Mouse (Mus musculus) small intestine, adult 2 months (tissue): Measurements from ENCODE around the gene Cfap97. TPM values are rescaled to one million over a fixed set of nuclear protein-coding genes. Genes with fewer than 3 reads are reported as not detected.
"Not testable (repeated sequence)": the region's sequence is repeated elsewhere in the genome, so short reads cannot be mapped to it uniquely, and the experiment has no call there.

Source experiments
- H3K27ac ChIP-seq: fragments of 200-500 bp; 2 replicates; pipeline ENCODE4 v1.5.1; 2012; ENCODE audit warnings: low read depth, low read length, control low read depth, inconsistent platforms; ENCODE audit not compliant: insufficient read depth
- H3K27me3 ChIP-seq: fragments of 200-500 bp; 2 replicates; pipeline ENCODE4 v1.6.1; 2012; ENCODE audit warnings: mild to moderate bottlenecking, moderate library complexity, low read length, inconsistent platforms; ENCODE audit not compliant: control insufficient read depth, insufficient read depth
- H3K36me3 ChIP-seq: fragments of 200-500 bp; 2 replicates; pipeline ENCODE4 v1.6.1; 2012; ENCODE audit warnings: mild to moderate bottlenecking, low read length, control low read depth, inconsistent platforms; ENCODE audit not compliant: control insufficient read depth, insufficient read depth
- H3K4me1 ChIP-seq: fragments of 200-500 bp; 2 replicates; pipeline ENCODE4 v1.6.1; 2012; ENCODE audit warnings: low read length, inconsistent platforms, mixed read lengths; ENCODE audit not compliant: control insufficient read depth, insufficient read depth, insufficient read length
- H3K4me3 ChIP-seq: fragments of 200-500 bp; 2 replicates; pipeline ENCODE4 v1.5.1; 2012; ENCODE audit warnings: low read depth, mild to moderate bottlenecking, control low read depth, inconsistent platforms, low read length, moderate library complexity
- CTCF ChIP-seq: fragments of 200-500 bp; IDR thresholded peaks from 2 replicates; pipeline ENCODE4 v1.5.1; 2012; ENCODE audit warnings: low read depth, mild to moderate bottlenecking, control low read depth, inconsistent platforms, low read length, moderate library complexity, mixed read lengths; ENCODE audit not compliant: insufficient replicate concordance, insufficient read length; ENCODE audit errors: extremely low read depth
- POLR2A ChIP-seq: fragments of 200-500 bp; IDR thresholded peaks from 2 replicates; pipeline ENCODE4 v1.6.1; 2012; ENCODE audit warnings: low read depth, mild to moderate bottlenecking, control low read depth, inconsistent platforms, low read length, moderate library complexity
- WGBS: fragments of 180-500 bp; shearing (Covaris S2); methylation state at CpG from one replicate; pipeline ENCODE4 v1.1.7; 2018; 5-methylcytosine and 5-hydroxymethylcytosine counted together
- polyA plus RNA-seq: library from polyadenylated mRNA; depleted of rRNA; stranded (reverse); fragments of >200 nt; gene quantifications from 2 replicates; pipeline ENCODE4 v1.2.3, GENCODE M21; 2012

Cfap97 gene
- polyA plus RNA-seq, 1 experiment = 1.7 TPM

GRCm38 (mm10) chr8:46130426-46130825 lies 21.1 kb upstream of the Cfap97 start:
- TF ChIP-seq CTCF (no peak), POLR2A (no peak)
- Histone ChIP-seq H3K36me3 (peaks cover 3% of the 10 kb centered on the region), H3K27me3 (no peaks in the 10 kb centered on the region), H3K27ac (peak overlapping the region; percentile 79), H3K4me3 (no peak overlapping the region), H3K4me1 (peaks cover 11% of the 10 kb centered on the region)
- WGBS = 33% methylated on average over 2 of the region's 2 CpGs

GRCm38 (mm10) chr8:46135546-46135945 lies 16.0 kb upstream of the Cfap97 start:
- H3K4me3 ChIP-seq, H3K27me3 ChIP-seq, H3K27ac ChIP-seq, H3K36me3 ChIP-seq: not testable (repeated sequence)
- H3K4me1 ChIP-seq = peaks cover 13% of the 10 kb centered on the region; the same call in 1 of the 2 replicates
- 93% methylated on average over 2 of the region's 2 CpGs for WGBS

- WGBS = 94% methylated on average over 1 of the region's 1 CpGs
Measured at GRCm38 (mm10) chr8:46137336-46137735, 14.2 kb upstream of the Cfap97 start.

GRCm38 (mm10) chr8:46137843-46138596 lies 13.6 kb upstream of the Cfap97 start:
- Histone ChIP-seq H3K27me3 (no peaks in the 10 kb centered on the region), H3K4me3 (no peak overlapping the region), H3K27ac (0 out of 2 replicates have a peak overlapping the region, but pooled peaks have one; percentile 26), H3K4me1 (peaks cover 23% of the 10 kb centered on the region), H3K36me3 (peaks cover 3% of the 10 kb centered on the region)
- WGBS = 70% methylated on average over 10 of the region's 10 CpGs
- TF ChIP-seq POLR2A = no peak
- TF ChIP-seq CTCF = no peak

More at GRCm38 (mm10) chr8:46137336-46137735, 14.2 kb upstream of the Cfap97 start:
- no peaks in the 10 kb centered on the region for H3K27me3 ChIP-seq
- peaks cover 18% of the 10 kb centered on the region for H3K4me1 ChIP-seq
- no peak overlapping the region for H3K27ac ChIP-seq
- no peak overlapping the region for H3K4me3 ChIP-seq
- no peak for TF ChIP-seq CTCF
- TF ChIP-seq POLR2A = no peak
- H3K36me3 ChIP-seq = peaks cover 3% of the 10 kb centered on the region

GRCm38 (mm10) chr8:46140376-46141120 lies 11.0 kb upstream of the Cfap97 start:
- Histone ChIP-seq H3K36me3 (no peaks in the 10 kb centered on the region), H3K4me1 (peaks cover 34% of the 10 kb centered on the region), H3K4me3 (no peak overlapping the region), H3K27me3 (no peaks in the 10 kb centered on the region), H3K27ac (peak overlapping the region; percentile 84)
- WGBS = 61% methylated on average over 9 of the region's 9 CpGs
- TF ChIP-seq CTCF (no peak), POLR2A (no peak)

- Histone ChIP-seq H3K27ac (peak overlapping the region; percentile 99), H3K4me3 (peak overlapping the region; percentile 47), H3K4me1 (peaks cover 37% of the 10 kb centered on the region), H3K36me3 (no peaks in the 10 kb centered on the region), H3K27me3 (no peaks in the 10 kb centered on the region)
- TF ChIP-seq CTCF (no peak), POLR2A (no peak)
- 35% methylated on average over 3 of the region's 3 CpGs for WGBS
Measured at GRCm38 (mm10) chr8:46141688-46142087, 9.9 kb upstream of the Cfap97 start.

GRCm38 (mm10) chr8:46142498-46143081 lies 9.0 kb upstream of the Cfap97 start:
- peaks cover 38% of the 10 kb centered on the region for H3K4me1 ChIP-seq
- no peaks in the 10 kb centered on the region for H3K36me3 ChIP-seq
- H3K27ac ChIP-seq = peak overlapping the region; percentile 99
- 69% methylated on average over 4 of the region's 4 CpGs for WGBS
- no peaks in the 10 kb centered on the region for H3K27me3 ChIP-seq
- peak overlapping the region; percentile 47; the same call in 1 of the 2 replicates for H3K4me3 ChIP-seq
- TF ChIP-seq CTCF (no peak), POLR2A (no peak)
